Comparison of ENCODE assay signal across 9 mouse cellular contexts in the genomic region with DNA sequence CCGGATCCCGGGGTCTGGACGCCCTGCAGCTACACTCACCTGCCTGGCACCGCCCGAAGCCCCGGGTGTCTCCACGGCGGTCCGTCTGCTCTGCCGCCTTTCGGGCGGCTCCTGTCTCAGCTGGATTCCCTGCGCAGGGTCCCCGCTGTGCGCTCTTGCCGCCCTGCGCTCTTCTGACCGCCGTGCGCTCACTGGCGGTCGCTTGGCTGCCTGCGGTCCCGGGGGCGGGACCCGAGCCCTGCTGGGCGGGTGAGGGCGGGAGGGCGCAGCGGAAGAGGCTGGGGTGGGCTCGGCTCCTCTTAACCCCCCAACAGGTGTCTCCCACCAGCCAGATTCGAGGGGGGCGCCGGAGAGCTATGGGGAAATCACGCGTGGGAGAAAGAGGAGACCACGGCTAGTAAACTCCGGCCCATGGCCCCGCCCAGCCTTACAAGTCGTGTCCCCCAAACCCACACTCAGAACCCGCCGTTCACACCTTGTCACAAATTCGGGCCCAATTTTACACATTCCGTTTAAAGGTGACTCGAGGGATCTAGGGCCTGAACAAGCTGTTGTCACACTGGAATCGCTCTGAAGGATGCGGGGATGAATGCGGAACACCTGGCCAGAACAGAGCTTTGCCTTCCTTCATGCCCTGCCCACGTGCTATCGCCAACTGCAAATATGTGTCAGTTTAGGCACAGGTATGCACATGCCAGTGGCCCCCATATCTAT. TPM values are rescaled to one million over a fixed set of nuclear protein-coding genes. Genes with fewer than 3 reads are reported as not detected.
DNase-seq lines count a peak whose midpoint lies in the region; ATAC-seq and TF ChIP-seq lines count a peak whose summit lies in the region.
"Had no signal": no experiment of that assay in that cellular context is flagged by ENCODE, and none has a peak within 500 bp of the region (broad histone marks: within the 10 kb centered on the region; RNA-seq: fewer than 3 reads in every experiment).

A gene (minus strand): TSS at position 91 of the 714 bp plus-strand sequence.

- TF ChIP-seq CTCF in cerebellum, adult 2 months (IDR thresholded peaks at IDR 0.05; ENCODE audit: borderline replicate concordance, insufficient read depth, low read depth, low read length), result no peak
- no peak for TF ChIP-seq CTCF in thymus, adult 2 months (IDR thresholded peaks at IDR 0.05; ENCODE audit: borderline replicate concordance, control insufficient read depth, extremely low read depth, insufficient read depth, low read length, poor library complexity)

- peak within 1 kb of the TSS; percentile 63 for H3K4me2 ChIP-seq in forebrain, embryonic 16.5 days (ENCODE audit: low read length)

- ATAC-seq in forebrain, embryonic 16.5 days, result peak; percentile 35
- peak; percentile 24; the same call in 1 of the 2 replicates for ATAC-seq in megakaryocyte, adult 5-6 weeks (ENCODE audit: poor library complexity, severe bottlenecking)

- peaks cover 4% of the 10 kb centered on the region; the same call in 1 of the 2 replicates for H3K27me3 ChIP-seq in cerebellum, adult 2 months (ENCODE audit: control insufficient read depth, insufficient read depth, low read length)
- H3K27me3 ChIP-seq in forebrain, embryonic 16.5 days (replicated peaks; ENCODE audit: control insufficient read depth, insufficient read depth, low read length), result peaks cover 37% of the 10 kb centered on the region
- peaks cover 17% of the 10 kb centered on the region for H3K27me3 ChIP-seq in thymus, adult 2 months (ENCODE audit: control insufficient read depth, insufficient read depth, low read length)

- H3K9ac ChIP-seq in forebrain, embryonic 16.5 days (replicated peaks; ENCODE audit: low read depth, low read length), result peak within 1 kb of the TSS; percentile 40

- H3K27ac ChIP-seq in cerebellum, adult 2 months (ENCODE audit: insufficient read depth, low read length), result no peak within 1 kb of the TSS
- H3K27ac ChIP-seq in forebrain, embryonic 16.5 days (ENCODE audit: low read length), result no peak within 1 kb of the TSS
- no peak within 1 kb of the TSS for H3K27ac ChIP-seq in thymus, adult 2 months (ENCODE audit: control insufficient read depth, insufficient read depth, low read length)

- H3K4me3 ChIP-seq in cerebellum, adult 2 months (replicated peaks; ENCODE audit: insufficient read depth, low read depth, low read length), result peak within 1 kb of the TSS; percentile 1
- H3K4me3 ChIP-seq in forebrain, embryonic 16.5 days (replicated peaks; ENCODE audit: low read length), result peak within 1 kb of the TSS; percentile 39
- peak within 1 kb of the TSS; percentile 3; the same call in 1 of the 2 replicates for H3K4me3 ChIP-seq in thymus, adult 2 months (ENCODE audit: control insufficient read depth, insufficient read depth, low read length)

- H3K4me1 ChIP-seq in cerebellum, adult 2 months (ENCODE audit: control insufficient read depth, insufficient read depth, low read length), result 0 out of 2 replicates have a peak, but pooled peaks cover 3% of the 10 kb centered on the region
- peaks cover 17% of the 10 kb centered on the region for H3K4me1 ChIP-seq in forebrain, embryonic 16.5 days (replicated peaks; ENCODE audit: control insufficient read depth, insufficient read depth, low read length)
- H3K4me1 ChIP-seq in thymus, adult 2 months (replicated peaks; ENCODE audit: control insufficient read depth, insufficient read depth, low read length), result no peaks in the 10 kb centered on the region; the same call in 1 of the 2 replicates

- no peak for DNase-seq in cerebellum, adult 2 months
- DNase-seq in cerebellum, adult 18-20 months, result no peak
- peak; percentile 45 for DNase-seq in CD4-positive, CD25-positive, alpha-beta regulatory T cell, adult 2 months (ENCODE audit: low read depth, low spot score)
- peak; percentile 65 for DNase-seq in thymus, adult 2 months
- DNase-seq in cerebellum, adult 9-11 months, result no peak
- no peak for DNase-seq in frontal cortex, postnatal 36 days (ENCODE audit: low spot score in 2 of 2)

- 0 out of 2 replicates have a peak, but pooled peaks cover 2% of the 10 kb centered on the region for H3K9me3 ChIP-seq in forebrain, embryonic 16.5 days (ENCODE audit: control insufficient read depth, low read length)

- no peak for TF ChIP-seq POLR2A in cerebellum, adult 2 months (IDR thresholded peaks at IDR 0.05; ENCODE audit: borderline replicate concordance, insufficient read depth, low read length)
- no peak for TF ChIP-seq POLR2A in thymus, adult 2 months (IDR thresholded peaks at IDR 0.05; ENCODE audit: control insufficient read depth, extremely low read depth, insufficient read depth, low read length, poor library complexity)

- H3K36me3 ChIP-seq in forebrain, embryonic 16.5 days (ENCODE audit: control insufficient read depth, insufficient read depth), result no peaks in the 10 kb centered on the region
- H3K36me3 ChIP-seq in thymus, adult 2 months (ENCODE audit: control insufficient read depth, insufficient read depth, low read length), result no peaks in the 10 kb centered on the region

- WGBS in cerebellum, adult 2 months, result 2% methylated on average over 50 of the region's 50 CpGs
- 1% methylated on average over 50 of the region's 50 CpGs for WGBS in forebrain, embryonic 16.5 days
- 2% methylated on average over 50 of the region's 50 CpGs for WGBS in thymus, adult 2 months

RNA-seq across cellular contexts. Expression of the gene that starts here (rescaled TPM):
- 0.16 and 0.18 TPM in 2 replicates for polyA plus RNA-seq in cerebellum, adult 2 months (2012; rRNA removed)
- not detected in 2 replicates for polyA plus RNA-seq in forebrain, embryonic 16.5 days (2015; fragmentation: Nextera tagmentation; extraction: Ambion mirVana)
- total RNA-seq in megakaryocyte, adult 5-6 weeks (2015), result not detected in 2 replicates
- total RNA-seq in megakaryocyte, adult 5-6 weeks (2017), result not detected in 2 replicates
- 0.06 and 0.15 TPM in 2 replicates for polyA plus RNA-seq in thymus, adult 2 months (2012; rRNA removed)
- total RNA-seq: liver, adult 2 months had no signal
- polyA plus RNA-seq: liver, adult 2 months had no signal

Comparison
In these comparisons a context has a peak if more than half of its experiments do, and no peak if none do; other contexts are left out.
1. Peak in ATAC-seq, H3K4me3 ChIP-seq, H3K9ac ChIP-seq and H3K4me2 ChIP-seq in forebrain, embryonic 16.5 days; RNA of the gene not detected or under 1 TPM.
2. Peak in ATAC-seq in megakaryocyte, adult 5-6 weeks; RNA of the gene not detected or under 1 TPM.
3. Peak in DNase-seq and H3K4me3 ChIP-seq in thymus, adult 2 months; RNA of the gene not detected or under 1 TPM.